Mouse (Mus musculus) MEL-GATA-1-ER (cell line): ENCODE results near the gene Wdpcp.
"Not testable (repeated sequence)": the region's sequence is repeated elsewhere in the genome, so short reads cannot be mapped to it uniquely, and the experiment has no call there.

Source experiments
- DNase-seq: peaks from one replicate; pipeline ENCODE4 v3.0.0-alpha.2; 2012; ENCODE audit warnings: low read depth; ENCODE audit errors: extremely low read depth

Wdpcp gene

DNA sequence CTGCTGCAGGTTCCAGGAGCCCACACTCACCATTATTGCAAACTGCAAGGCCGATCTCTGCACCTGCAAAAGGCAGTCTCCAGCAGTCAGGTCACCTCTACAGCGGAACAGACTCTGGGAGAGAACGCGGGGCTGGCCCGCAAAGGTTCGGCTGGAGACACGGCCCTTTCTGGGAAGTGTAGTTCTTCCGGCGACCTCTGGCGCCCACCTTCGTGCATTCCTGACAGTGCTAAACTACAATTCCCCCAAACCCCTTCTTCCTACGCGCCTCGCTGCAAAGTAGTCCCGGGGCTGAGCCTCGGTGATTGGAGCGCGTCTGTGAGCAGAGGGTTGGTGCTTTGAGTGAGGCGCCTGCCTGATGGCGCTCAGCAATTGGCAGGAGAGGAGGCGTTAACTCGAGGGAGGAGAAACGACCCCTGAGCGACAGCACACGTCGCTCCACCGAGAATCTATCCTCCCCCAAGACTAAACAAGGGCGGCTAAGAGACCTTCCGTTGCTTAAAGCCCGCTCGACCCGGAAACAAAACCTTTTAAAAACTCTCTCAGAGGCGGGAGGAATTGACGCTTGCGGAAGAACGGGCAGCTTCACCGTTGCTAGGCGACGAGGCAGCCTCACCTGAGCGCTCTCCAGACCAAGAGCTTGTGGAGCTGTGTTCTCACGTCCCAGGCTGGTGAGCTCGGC lies at the start of gene Wdpcp, which contains the start of gene Mdh1:
TSS of gene Wdpcp (plus strand) at position 536 of the 682 bp plus-strand sequence.
TSS of gene Mdh1 (minus strand) at position 668 of the 682 bp plus-strand sequence.
- DNase-seq = peak; percentile 97

DNA sequence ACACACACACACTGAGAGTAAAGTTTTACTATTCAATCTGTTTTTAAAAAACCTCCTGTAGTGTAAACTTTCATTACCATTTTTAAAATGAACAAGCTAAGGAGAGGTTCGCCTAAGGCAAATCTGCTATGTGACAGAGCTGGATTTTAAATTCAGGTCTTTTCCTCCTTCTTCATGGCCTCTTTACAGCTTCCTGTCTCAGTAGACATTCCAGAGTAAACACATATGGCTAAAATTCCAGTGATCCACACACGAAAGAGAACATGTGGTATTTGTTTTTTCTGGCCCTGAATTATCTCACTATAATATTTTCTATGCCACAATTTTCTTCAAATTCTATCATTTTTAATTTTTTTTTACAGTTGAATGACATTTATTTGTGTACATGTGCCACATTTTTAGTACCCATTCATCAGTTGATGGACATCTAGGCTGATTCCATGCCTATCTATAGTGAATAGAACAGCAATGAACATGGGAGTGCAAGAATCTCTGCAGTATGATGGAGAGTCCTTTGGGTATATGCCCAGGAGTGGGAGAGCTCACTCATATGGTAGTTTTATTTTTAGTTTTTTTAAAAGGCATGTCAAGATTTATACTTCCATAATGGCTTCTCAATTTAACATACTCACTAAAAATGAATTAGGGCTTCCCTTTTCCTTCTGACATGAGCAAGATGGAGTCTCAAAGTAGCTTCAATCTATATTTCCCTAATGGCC lies 43.2 kb upstream of the Wdpcp start:
- DNase-seq = no peak

DNA sequence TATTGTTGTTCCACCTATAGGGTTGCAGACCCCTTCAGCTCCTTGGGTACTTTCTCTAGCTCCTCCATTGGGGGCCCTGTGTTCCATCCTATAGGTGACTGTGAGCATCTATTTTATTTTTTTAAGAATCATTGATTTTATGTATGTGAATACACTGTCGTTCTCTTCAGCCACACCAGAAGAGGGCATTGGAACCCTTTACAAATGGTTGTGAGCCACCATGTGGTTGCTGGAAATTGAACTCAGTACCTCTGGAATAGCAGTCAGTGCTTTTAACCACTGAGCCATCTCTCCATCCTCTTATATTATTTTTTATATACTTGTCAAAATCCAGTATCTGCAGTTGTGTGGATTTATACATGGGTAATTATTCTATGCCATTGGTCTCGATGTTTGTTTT lies 41.2 kb upstream of the Wdpcp start:
- not testable (repeated sequence) for DNase-seq

DNA sequence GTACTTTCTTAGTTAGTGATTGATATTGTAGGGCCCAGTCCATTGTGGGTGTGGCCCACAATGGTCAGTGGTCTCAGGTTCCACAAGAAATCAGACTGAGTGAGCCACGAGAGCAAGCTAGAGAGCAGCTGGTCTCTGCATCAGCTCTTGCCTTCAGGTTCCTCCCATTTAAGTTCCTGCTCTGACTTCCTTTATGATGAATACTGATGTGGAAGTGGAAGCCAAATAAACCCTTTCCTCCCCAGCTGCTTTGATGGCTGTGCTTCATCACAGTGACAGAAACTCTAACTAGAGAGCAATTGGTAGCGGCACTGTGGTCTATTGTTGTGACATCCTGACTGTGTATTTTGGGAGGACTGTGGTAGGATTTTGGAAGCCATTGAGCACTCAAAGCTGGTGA lies 32.0 kb upstream of the Wdpcp start:
- no peak for DNase-seq

DNA sequence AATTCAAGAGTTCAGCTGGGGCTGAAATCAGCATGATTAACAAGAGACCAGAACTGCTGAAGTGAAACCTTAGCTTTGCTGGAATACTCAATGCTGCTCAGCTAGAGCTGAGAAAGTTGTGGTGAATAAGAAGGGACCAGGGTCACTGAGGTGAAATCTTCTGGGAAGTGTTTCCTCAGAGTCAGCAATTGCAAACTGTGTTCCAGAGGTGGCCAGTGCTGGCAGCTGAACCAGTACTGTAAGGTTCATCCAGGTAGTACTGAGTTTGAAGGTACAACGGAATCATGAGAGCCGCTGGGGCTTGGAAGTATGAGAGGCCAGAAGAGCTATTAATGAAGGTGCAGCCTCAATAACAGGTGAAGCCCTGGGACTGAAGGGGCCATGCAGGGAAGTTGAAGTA lies 31.4 kb upstream of the Wdpcp start:
- no peak for DNase-seq

DNA sequence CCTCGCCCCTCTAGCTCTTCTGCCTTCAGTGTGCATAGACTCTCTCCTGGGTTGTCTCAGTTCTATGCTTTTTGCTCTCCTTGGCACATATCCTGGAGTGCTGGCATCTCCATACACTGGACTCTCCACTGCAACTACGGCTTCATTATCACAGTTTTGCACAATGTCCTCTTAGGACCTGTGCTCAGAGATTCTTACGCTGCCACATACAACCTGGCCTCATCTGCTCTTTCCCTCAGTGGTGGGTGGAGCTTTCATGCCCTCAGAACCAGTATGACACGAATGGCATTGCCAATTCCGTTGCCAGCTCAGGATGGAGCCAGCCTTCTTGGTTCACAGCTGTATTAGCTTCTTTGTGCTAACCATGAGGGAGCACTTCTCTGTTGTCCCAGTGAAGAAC lies 29.3 kb upstream of the Wdpcp start:
- no peak for DNase-seq

DNA sequence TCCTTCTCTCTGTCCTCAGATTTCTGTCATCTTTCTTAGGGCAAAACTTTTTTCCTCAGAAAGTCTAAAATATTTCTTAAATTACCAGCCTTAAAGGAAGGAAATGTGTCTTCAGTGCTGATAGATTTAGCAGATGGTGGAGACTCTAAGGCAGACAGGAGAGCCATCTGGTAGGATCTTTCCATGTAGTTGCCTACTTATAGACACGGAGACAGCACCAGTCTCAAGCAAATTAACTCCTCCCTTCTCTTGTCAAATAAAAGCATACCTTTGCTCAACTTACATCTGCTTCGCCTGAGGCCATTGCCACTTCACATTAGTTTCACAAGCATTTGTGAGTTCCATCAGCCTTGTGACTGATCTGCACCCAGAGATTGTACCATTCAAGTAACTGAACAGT lies 27.0 kb upstream of the Wdpcp start:
- DNase-seq = no peak

DNA sequence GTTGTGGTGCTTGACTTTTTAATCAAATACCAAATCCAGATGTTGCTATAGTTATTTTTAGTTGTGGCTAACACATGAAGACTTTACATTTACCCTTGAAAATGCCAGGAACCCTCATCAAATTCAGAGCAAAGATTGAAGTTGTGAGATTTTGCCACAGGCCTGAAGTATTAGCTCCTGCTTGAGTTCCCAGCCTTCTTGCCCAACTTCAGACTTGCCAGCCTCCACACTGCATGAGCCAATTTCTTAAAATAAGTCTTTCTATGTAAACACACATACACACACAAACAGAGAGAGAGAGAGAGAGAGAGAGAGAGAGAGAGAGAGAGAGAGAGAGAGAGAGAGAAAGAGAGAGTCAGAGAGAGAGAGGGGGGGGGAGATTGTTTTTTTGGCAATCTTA lies 26.1 kb upstream of the Wdpcp start:
- DNase-seq = no peak

DNA sequence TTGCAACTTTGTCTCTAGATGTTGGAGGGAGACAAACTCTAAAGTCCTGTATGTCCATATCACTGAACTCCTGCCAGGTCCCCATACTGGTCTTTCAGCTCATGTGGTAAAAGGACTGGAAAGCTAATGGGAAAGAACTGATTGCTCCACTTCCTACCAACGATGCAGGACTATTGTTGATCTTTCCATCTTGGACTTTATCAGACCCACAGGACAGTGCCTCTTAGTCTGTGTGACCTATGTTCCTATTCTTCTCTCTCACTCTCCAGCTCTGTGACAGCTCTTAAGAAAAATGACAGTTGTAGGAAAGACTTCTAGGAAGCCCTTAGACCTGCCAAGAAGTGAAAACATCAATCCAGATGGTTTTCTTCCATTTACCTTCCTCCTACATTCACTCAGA lies 25.4 kb upstream of the Wdpcp start:
- DNase-seq = no peak

DNA sequence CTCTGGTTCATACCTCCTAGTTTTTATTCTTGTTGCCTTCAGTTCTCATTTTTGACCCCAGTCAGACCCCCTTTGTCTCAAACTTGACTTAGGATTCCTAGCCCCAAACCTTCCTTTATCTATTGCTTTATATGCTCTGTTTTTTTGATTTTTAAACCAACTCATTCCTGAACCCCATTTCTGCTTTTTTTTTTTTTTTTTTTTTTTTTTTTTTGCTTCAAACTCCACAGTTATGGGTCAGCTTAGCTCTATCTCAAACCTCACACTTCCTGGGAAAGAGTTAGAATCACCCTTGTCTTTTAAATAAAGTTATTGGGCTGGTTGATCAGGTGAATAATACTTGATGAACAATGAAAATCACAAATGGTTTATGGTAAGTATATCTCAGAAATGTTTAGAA lies 24.5 kb upstream of the Wdpcp start:
- no peak for DNase-seq

DNA sequence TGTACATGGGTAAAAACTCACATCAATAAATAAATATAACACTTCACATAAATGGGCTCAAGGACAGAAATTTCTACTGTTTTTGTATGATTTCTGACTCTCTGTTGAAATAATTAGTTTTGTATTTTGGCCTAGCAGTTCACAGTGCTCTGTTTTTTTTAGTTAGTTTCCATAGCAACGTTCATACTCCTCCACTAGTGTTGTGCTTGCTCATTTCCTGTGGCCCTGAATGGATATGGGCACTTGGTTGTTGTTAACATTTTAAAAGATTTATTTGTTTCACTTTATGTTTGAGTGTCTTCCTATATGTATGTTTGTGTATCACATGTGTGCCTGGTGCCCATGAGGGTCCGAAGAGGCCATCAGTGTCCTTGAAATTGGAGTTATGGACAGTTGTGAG lies 23.0 kb upstream of the Wdpcp start:
- DNase-seq = no peak

DNA sequence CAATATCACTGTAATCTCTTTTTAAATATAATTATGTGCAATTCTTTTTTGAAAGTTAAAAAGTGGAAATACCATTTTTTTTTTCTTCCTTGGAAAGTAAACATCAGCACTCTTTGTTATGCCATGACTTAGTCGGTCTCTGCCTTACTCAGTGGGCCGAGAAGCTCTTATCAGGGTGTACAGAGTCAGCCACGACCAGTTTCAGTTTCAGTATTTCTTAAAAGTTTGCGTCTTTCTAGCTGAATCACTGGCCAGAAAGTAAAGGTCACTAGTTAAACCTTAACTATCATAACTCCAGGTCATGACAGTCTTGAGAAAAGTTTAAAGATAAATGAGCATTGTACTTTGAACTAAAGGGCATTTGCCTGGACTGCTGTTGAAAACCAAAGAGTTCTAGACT lies 22.3 kb upstream of the Wdpcp start:
- peak; percentile 38 for DNase-seq

DNA sequence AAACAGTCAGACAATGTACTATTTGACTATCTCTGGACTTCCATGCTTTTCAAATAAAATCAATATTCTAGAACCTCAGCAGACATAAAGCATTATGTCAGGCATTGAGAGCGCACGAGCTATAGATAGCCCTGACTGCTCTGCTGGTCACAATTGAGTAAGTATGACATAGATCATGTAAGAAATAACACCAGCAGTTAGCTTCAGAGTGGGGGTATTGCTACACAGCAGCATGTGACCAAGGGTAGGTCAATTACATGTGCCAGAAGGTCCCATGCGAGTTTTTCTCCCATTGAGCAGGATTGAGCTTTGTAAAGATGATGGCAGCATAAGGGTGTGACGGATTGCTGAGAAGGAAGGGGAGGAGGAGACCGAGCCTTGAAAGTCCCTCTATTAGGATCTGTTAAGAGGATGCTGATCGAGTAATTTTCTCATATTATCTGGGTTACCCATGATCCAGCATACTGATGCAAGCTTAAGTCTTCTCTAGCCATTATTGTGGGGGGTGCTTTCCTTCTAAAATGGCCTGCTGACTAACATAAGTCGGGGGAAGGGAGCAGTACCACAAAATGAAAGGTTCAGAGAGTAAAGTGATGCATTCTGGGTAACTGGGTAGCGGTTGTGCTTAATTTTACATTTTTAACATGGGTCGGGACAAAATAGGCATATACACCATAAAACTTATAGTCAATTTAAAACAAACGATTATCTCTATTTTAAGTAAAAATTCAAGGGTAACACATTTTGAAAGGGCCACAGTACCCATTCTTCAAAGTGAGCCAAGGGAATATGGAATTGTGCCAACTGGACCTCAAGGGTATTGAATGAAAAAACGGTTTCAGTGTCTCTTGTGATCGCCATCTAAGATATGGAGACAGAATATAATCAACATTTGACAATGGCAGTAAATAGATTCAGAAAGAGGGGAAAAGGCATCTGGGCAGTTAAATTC lies 21.5 kb upstream of the Wdpcp start:
- DNase-seq = no peak

DNA sequence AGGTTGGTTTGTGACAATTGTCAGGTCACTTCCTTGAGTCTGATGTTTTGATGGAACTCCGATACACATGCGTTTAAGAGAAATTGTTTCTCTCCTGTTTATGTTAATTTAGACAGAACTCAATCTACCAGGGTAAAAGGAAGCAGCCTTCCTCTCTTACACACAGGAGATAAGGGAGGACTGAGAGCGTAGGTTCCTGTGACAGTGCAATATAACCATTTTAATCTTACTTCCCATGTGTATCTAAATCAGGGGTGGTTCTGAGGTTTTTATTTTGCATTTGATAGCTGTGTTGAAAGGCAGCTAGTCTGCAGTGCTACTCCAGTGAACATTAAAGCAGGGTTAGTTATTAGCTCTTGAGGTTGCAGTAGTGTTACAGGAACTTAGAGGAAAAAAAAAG lies 20.0 kb upstream of the Wdpcp start:
- DNase-seq = peak; percentile 71

DNA sequence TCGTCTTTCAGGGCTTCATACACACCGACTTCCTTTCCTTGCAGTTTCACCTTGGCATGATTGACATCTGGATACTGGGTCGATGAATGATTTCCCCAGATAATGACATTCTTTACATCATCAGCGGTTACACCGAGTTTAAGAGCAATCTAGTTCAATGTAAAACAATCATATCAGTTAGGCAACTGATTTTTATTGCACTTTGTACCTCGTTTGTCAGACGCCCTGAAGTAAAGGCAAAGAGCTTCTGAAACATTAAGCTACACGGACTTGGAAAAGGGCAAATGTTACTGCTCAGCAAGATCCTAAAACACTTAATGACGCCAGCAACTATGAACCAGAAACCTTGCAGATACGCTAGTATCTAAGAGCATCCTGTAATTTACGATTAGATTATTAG lies 12.3 kb upstream of the Wdpcp start:
- no peak for DNase-seq

DNA sequence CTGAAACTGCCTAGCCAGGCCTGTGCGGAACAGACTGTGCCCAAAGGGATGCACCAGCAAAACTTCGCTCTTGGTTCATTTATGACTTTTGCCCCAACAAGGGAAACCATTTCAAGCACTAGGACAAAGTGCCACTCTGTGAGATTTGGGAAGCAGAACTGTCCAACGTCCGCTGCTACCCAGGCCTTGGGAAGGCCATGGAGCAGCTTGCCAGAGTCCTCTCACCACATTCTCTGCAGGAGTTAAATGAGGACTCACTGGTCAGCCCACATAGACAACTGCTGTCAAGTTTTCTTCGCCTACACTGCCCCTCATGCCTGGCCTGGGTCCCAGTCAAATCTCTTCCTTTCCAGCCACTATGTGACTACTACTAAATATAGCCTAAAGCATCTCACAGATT lies 10.7 kb upstream of the Wdpcp start:
- DNase-seq = no peak

DNA sequence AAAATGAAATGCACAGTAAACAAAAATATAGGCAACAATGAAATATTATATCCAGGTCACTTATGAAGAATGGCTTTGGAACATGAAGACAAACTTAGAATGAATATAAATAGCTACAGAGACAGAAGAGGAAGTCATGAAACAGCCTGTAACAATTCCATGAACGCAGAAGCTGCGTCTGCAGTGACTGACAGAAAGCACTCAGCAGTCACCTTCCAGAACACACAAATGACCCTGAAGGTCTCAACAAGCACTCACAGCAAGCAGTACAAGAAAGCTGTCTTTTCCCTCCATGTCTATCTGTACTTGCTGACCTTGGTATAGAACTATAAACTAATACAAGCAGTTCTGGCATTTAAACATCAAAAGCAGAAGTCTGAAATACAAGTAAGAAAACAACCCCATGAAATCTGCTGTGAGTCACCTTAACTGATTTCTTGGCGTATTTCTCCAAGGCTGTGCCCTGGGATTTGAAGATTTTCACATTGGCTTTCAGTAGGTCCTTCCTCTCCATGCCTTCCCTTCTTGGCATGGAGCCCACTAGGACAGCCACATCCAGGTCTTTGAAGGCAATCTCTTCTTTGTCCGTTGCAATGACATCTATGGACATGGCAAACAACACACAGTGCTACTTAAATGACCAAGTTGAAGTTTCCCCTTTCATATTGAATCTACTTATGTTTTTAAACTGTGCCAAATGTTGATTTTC lies 8.3 kb upstream of the Wdpcp start:
- no peak for DNase-seq

DNA sequence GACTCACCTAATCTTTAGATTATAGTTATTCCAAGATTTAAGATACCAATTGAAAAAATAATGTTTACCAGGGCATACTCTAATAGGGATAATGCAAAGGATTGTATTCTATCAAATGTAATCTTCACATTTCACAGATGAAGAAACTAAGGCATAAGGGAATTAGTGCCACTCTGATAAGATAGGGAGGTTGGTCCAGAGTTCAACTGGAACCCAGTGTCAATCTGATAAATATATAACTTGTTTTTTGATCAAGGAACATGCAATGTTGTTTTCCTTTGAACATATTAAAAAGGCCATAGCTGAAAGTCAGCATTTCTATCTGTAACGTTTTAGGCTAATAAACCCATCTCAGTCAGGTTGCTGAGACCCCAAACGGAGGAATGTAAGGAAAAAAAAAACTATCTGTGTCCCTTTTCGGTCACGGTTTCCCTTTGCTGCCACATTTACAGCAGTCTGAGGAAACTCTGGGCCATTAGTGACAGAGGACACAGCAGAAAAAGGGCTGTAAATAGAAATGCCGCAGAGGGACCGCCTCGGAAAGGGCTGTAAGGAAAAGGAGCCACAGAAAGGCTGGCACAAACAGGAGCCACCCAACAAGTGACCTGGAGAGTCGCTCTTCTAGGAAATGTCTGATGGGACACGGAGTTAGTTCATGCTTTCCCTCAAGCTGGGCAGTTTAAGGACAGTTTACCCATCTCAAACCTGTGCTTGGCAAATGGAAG lies 7.2 kb upstream of the Wdpcp start:
- DNase-seq = no peak

DNA sequence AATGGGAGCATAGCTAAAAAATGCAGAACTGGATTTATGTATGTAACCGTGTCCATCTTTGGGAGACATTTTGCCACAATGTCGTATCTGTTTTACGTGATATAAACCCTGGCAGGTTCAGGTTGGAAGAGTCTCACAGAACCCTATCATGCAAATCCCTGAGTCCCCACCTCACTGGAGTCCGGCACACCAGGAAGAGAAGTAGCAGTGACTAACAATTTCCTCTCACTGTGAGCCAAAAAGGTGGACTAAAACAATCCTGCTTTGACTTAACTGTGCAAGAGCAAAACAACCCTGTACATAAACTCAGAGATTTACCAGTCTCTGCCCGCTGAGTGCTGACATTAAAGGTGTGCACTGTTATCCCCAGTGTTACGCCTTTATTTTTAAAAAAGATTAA lies 5.1 kb upstream of the Wdpcp start:
- DNase-seq = no peak

DNA sequence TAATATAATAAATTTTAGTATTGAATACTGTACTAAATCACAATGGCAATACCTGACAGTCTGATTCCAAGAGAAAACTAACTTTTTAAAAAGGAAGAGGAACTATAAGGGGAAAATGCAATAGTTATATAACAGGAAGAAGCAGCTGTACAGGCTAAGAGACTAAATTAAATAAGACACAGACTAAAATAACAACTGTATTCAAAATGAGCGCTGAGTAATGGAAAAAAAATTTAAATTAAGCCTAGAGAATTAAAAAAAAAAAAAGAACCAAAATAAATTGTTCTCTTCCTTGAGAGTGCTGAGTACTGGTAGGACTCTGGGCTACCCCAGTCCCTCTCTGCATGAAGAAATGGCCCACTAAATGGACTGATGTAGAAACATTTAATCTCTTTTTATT lies 4.3 kb upstream of the Wdpcp start:
- DNase-seq = no peak

DNA sequence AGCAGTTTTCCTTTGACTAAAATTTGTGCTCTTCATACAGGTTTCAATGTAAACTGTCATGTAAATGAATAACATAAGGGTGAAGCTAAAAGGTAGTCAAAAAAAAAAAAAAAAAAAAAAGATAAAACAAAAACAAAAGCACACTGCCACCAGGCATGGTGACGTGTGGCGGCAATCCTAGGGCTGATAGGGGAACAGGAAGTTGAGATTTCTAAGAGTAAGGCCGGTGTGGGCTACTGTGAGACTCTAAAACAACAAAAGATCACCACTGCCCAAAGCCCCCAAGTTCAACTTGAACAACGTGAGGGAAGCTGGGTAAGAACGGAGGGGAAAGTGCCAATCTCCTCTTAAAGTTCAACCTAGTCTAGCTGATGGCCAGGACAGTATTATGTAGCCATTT lies 3.0 kb upstream of the Wdpcp start:
- DNase-seq = peak; percentile 34
